Mouse (Mus musculus): ENCODE measurements around the gene Filip1. TPM values are rescaled to one million over a fixed set of nuclear protein-coding genes. Genes with fewer than 3 reads are reported as not detected.

Gene Filip1
- total RNA-seq, 2 experiments from 2014 or later, result 73.8 to 75.7 TPM

DNA sequence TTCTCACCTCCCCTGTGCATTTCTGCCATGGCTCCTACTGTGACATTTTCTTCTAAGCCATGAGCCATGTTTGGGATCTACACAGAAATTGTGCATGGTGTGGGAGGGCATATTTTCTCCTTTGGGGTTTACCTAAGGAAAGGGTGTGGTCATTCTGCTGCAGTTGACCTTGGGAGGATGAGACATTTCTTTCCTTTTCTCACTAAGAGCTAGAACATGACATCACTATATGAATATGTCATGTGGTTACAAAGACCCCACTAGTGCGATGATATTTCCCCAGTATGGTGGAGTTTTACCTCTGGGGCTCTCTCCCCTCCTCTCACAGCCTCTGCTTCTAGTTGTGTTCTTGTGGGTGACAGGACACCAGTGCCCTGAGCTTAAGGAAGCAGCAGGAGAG lies 22.9 kb downstream of the Filip1 start:
- intact Hi-C loops (cut with DNase I; ENCODE audit: low total_unique reads), result no loop called here
- no peak for DNase-seq

DNA sequence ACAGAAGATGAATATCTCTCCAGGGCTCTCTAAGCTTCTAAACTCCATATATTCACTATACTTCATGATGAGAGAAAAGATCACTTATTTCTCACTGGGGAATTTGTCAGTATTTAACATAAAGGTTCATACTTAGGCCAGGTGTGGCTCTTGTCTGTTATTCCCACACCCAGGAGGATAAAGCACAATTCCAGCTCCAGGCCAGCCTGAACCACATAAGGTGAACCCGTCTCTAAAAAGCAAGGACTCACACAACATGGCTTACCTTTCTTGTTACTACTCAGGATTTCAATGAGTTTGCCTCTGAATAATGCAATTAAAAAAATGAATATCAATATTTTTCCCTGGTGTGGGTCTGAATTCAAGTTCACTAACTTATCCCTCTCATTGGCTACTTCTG lies 23.6 kb downstream of the Filip1 start:
- intact Hi-C loops (cut with DNase I; ENCODE audit: low total_unique reads), result no loop called here
- no peak for DNase-seq

DNA sequence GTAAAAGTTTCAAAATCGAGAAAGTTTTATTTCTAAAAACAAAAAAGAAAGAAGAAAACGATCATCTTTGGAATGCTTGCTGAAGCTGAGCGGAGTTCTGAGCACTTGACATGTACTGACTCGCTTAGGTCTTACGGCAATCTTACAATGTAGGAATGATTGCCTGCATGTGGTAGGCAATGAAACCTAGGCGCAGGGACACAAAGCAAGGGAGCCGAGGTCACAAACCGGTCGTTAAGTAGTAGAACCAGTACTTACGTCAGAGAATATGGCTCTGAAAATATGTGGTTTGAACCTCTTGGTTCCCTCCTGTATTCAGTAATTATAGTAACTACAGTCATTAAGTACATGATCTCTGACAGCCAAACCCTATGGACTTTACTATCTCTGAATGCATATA lies 29.4 kb downstream of the Filip1 start:
- DNase-seq, result no peak
- intact Hi-C loops (cut with DNase I; ENCODE audit: low total_unique reads), result no loop called here

DNA sequence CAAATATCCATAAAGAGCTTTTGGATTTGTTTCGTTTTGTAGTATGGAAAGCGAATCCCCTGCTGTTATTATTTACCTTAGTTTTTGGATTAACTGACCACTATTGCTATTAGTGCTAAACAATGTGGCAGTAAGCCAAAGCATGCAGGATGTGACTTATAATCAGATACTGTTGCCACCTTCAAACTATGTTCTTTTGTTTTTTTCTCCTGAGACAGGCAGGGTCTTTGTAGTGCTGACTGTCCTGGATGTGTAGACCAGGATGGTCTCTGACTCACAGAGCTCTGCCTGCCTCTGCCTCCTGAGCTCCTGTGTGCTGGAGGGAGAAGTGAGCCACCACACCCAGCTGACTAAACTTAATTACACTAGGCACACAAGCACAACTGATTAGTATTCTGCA lies 33.4 kb downstream of the Filip1 start:
- no peak for DNase-seq
- intact Hi-C loops (cut with DNase I; ENCODE audit: low total_unique reads), result no loop called here

DNA sequence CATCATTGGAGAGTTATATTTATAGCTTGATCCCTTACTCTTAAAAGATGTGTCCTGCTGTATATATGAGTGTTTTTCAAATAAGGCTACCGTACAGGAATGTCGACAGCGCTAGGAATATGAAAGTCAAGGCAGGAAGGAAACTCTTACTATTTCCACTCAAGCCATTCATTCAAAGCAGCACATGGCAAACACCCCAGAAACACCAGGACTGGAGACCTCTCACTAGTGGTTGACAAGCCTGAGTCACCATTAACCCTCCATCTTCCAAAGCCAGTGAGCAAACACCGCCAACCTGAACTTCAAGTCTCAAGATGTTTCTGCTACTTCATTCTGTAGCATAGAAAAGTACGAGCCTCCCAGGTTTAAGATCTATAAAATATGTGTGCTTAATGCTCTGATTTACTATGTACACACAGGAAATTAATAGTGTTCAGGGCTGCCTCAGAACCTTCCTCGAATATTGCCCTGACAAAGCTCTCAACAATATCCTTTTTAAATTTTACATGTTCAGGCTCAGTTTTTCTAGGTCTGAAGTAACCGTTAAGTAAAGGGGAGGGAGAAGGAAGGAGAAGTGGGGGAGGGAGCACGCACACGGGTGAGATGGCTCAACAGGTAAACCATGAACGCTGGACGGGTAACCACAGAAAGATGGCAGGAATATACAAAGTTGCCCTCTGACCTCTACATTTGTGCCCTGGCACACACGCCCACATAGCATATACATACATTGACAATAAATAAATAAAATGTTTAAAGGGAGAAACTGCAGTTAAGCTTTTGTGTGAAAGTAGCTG lies 34.2 kb downstream of the Filip1 start:
- DNase-seq, result no peak
- intact Hi-C loops (cut with DNase I; ENCODE audit: low total_unique reads), result no loop called here

DNA sequence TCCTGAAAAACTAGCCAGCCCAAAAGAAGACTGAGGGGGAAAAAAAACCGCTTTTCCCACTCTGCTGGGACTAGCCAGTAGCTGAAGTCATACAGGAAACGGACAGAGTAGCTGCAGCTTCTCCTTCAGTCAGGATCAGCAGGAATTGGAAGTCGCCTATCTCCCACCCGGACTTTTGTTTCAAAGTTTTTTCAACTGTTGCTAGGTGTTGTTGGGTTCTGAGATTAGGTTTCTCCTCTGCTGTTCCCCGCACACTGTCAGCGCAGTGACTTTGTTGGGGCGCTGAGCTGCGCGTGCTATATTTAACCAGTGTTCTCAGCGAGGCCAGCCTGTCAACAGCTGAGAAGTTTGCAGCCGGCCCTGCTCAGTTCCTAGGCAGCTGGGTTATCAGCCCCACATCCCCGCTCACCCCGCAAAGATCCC lies 35.1 kb downstream of the Filip1 start:
- intact Hi-C loops (cut with DNase I; ENCODE audit: low total_unique reads), result no loop called here
- DNase-seq, result peak; percentile 73

DNA sequence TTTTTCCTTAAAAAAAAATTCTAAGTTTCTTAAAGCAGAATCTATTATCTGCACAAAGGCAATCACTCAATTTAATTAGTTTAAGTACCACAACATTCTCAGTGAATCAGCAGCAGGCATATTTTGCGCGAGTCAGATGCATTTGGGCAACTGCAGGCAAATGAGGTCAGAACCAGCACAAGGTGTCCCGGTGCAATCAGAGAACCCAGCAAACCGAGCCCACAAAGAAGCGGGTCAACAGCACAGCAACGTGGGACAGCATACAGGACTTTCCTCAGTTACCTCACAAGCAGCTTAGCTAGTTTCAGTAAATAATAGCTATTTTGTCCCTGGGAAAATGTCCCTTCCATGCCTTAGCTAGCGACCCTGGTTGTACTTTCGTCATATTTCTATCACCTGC lies 35.9 kb downstream of the Filip1 start:
- intact Hi-C loops (cut with DNase I; ENCODE audit: low total_unique reads), result no loop called here
- DNase-seq, result no peak

DNA sequence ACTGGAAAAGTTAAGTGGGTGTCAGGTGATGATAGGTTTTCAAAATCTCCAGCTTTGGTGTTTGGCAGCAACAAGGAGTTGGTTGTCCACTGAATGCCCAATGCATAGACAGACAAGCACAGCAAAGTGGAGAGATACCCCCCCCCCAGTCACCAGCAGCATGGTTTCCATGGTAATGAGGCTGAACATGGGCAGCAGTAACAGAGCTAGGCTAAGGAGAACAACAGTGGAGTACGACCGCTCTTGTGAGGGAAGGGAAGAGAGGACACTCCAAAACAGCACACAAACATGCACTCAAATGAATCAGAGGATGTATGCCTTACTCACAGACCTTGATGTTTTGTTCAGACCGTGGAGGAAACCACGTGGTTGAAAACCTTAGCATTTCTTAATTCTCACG lies 37.5 kb downstream of the Filip1 start:
- DNase-seq, result no peak
- intact Hi-C loops (cut with DNase I; ENCODE audit: low total_unique reads), result no loop called here

DNA sequence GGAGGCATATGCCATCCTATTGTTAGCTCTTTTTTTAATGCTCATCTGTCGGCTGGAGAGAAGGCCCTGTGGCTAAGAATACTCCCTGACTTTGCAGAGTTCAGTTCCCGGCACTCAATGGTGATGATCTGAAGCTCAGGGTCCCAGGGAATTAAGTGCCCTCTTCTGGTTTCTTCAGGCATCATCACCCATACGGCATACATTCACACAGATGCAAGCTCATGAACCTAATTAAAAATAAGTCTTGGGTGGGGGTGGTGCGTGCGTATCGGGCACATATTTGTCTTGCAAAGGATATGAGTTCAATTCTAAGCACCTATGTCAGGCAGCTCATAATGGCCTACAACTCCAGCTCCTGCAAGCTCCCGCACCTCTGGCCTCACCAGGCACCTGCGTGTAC lies 39.1 kb downstream of the Filip1 start:
- intact Hi-C loops (cut with DNase I; ENCODE audit: low total_unique reads), result no loop called here
- DNase-seq, result no peak

DNA sequence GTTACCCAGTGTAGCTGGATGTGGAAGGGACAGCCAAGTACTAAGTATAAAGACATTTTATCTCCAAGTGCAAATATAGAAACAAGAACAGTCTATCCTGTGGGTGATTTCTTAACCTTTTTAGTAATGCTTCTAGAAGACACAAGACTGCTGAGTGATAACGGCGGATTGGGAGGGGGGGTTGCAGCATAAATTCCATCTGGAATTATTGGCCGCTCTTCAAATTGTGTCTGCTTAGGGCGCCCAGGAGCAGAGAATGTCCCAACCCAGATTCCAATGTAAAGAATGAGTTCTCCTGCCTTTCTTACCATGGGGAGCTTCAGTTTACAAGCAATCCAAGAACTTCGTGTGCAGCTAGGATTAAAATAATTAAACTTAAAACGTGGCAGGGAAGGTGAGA lies 39.9 kb downstream of the Filip1 start:
- no peak for DNase-seq
- intact Hi-C loops (cut with DNase I; ENCODE audit: low total_unique reads), result no loop called here

DNA sequence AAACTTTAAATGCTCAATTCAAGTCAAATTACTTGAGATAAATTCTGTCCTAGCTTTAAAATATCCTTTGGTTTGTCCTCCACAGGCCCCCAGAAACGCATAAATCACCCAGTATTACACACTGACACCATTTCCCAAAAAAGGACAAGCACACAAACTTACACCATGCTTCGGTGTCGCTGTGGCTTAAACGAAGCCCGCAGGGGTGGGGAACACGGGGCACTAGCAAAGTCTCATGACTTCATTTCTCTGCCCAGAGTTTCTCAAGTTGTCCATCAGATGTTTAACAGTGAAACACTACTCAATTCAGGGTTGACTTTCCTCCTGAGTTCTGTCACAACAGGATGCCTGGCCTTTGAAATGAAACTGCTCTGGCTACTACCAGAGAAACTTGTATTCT lies 41.0 kb downstream of the Filip1 start:
- intact Hi-C loops (cut with DNase I; ENCODE audit: low total_unique reads), result no loop called here
- no peak for DNase-seq

DNA sequence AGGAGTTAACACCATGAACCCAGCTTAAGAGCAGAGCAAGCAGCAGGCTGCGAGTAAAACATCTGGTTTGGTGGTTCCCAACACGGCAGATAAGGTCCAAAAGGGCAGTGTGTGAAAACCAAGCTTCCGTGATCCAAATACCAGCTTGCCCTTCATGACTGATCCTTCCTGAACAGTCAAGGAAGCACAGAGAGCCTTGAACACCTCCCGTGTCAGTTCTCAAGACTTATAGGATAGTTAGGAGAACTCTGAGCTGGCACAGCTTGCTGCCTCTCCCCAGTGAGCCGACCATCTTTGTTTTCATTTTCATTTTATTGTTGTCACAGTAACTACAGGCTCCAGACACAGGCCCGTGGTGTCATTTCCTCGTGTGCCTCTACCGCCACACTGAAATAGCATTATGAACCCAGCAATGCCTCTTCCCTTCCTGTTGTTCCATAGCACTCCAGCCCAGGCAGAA lies 42.0 kb downstream of the Filip1 start:
- no peak for DNase-seq
- intact Hi-C loops (cut with DNase I; ENCODE audit: low total_unique reads), result no loop called here

DNA sequence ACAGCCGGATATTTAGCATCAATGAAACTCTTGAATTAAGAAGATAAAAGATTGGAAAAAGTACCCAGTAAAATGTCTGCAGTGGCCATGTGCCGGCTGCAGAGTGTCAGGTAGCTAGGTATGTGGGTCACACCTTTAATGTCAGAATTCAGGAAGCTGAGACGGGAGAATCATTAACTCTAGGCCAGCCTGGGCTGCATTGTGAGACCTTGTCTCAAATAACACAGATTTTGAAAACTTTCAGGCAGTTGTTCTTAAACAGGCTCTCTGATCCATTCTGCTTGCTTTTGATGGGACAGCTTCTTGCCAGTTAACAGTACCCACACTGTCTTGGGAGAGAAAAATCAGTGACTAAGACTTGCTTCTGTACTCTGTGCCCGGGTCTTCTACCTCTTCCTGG lies 43.1 kb downstream of the Filip1 start:
- no peak for DNase-seq
- intact Hi-C loops (cut with DNase I; ENCODE audit: low total_unique reads), result no loop called here

DNA sequence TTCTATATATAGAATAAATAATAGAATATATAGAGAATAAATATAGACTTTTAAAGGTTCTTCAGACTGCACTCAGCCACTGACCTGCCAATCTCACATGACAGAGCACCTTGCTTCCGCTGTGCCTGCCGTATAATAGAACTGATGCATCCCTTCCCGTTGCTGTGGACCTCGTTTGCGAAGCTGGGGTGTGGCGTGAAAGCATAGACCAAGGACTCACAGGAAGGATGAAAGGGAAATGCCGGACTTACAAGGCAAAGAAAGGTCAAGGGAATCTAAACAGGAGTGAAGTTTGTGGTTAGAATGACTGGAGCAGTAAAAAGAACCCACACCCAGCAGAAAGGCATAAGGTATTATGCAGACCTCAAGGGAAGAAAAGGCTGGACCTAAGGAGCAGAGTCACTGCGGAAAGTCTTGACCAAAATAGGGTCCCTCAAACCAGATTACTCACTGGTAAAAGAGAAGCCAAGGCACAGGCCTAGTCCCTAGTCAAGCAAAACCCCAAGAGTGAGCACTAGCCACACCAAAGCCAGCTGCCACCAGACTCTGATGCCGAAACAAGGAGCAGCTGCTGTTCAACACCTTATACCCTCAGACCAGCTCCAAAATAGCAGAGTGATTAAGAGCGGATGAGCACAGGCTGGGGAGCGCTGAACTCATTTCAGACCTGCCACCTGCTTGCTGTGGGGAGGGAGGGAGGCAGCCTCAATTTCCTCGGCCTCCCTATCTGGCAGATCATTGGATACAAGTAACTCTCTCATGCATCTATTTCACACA lies 45.8 kb downstream of the Filip1 start:
- DNase-seq, result no peak
- intact Hi-C loops (cut with DNase I; ENCODE audit: low total_unique reads), result no loop called here

DNA sequence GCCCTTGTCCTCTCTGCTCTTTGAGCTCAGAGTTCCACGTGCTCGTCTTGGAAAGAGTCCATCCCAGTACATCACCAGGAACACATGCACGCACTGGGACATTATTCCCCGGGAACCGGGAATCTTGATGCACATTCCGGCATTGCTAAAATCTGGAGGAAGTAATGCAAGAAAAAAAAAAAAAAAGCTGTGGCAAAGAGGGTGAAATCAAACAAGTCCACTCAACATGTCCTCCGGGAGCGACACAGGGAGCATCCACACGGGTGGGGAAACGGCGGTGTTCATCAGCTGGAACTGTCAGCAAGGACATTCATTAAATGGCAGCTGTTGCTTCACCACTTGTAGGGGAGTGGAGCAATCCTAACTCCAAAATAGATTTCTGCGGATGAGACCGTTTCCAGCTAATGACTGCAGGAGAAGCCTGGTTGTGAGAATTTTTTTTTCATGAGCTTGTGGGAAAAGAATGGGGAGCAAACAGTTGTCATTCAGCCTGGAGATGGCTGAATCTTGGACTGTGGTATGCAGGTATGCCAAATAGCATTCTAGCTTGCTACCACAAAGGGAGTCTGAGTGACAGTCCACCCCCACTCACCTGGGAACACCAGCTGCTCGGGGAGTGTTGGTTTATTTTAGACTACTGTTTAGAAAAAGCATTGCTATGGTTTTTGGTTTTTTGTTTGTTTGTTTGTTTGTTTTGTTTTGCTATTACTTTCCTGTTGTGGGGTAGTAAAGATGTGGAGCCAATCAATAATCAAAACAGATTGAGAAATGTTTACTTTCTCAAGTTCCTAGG lies 46.9 kb downstream of the Filip1 start:
- intact Hi-C loops (cut with DNase I; ENCODE audit: low total_unique reads), result no loop called here
- DNase-seq, result peak; percentile 52

DNA sequence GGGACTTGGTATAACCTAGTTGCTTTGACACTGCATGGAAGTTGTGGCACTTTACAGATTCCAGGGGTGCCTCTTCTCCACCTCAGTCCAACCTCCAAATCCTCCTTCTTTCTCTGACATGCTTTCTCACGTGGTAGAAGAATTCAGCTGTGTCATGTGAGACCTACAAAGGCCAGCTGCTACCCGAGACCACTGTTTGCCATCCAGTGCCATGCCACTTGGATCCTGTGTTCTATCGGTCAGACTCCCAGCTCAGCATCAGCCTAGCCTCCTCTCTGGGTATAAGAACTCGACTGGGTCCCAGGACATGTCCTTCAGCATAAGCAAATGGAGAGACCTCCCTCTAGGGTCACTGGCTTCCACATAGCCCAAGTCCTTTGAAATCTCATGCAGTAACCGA lies 47.6 kb downstream of the Filip1 start:
- intact Hi-C loops (cut with DNase I; ENCODE audit: low total_unique reads), result no loop called here
- DNase-seq, result no peak

DNA sequence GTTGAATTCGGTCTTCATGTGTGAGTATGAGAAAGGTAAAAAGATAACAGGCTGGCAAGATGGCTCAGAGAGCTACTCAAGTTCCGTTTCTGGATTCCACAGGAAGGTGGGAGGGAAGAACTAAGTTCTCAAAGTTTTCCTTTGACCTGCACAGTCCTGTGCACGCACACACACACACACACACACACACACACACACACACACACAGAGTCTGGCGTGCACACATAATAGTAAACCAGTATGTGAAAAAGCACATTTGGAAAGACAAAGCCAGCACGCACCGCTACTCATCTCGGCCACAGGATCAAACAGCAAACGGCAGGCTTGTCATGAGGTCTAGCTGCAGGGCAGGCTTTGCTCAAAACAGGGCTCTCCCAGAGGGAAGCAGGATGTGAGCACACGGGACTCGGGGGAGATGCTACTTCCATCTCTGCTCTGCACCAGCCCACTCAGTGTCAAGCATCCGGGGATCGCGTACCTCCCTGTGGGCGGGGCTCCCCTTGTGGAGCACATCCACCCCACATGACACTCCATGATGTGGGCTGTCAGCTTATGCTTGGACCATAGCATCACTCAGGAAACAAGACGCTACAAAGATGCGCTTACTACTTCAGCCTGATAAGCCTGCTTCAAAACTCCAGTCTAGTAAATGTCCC lies 50.9 kb downstream of the Filip1 start:
- intact Hi-C loops (cut with DNase I; ENCODE audit: low total_unique reads), result no loop called here
- DNase-seq, result peak; percentile 68

DNA sequence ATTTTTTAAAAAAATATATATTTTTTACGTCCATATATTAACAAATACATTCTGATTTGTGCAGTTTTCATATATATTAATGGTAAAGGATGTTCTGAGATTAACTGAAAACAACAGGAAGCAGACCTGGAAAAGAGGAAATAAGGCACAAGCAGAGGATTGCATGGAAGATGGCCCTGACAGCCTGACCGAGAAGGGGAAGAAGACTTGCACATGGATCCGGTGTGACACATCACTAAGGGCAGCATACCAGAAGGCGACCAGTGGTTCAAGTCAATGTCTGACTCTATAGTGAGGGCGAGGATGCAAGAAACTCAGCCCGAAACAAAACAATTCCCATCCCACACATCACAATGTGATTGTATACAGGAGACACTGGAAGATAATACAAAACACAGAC lies 52.2 kb downstream of the Filip1 start:
- no peak for DNase-seq
- intact Hi-C loops (cut with DNase I; ENCODE audit: low total_unique reads), result no loop called here

DNA sequence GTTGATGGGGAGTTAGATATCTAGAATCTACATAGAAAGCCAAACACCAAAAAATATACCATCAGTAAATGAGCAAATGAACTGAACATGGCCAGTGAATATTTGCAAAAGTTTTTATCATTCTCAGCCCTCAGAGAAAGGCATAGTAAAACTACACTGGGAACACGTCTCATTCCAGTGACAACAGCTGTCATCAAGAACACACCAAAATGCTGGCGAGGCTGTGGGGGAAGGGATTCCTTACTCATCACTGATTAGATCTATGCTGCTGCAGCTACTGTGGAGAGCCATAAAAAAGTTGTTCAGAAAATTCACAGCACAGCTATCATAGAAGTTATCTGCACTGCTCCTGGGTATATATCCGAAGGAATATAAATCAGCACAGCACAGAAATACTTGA lies 54.3 kb downstream of the Filip1 start:
- DNase-seq, result no peak
- intact Hi-C loops (cut with DNase I; ENCODE audit: low total_unique reads), result no loop called here

DNA sequence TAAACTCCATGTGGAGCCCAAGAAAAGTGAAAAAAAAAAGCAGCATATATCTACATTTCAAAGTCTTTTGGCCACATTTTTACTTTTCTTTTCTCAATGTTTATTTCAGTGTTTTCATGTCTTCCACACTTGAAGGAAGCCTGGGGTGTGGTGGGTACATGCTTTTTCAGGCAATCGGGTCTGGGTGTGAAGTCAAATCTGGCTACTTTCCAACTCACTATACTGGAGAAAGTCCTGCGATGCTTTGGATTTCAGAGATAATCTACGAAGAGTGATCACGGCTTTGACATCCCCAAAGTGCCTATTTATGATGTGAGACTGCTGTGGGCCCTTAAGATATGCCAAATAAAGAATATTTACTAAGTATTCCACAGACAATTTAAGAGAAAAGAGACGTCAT lies 57.7 kb downstream of the Filip1 start:
- no peak for DNase-seq
- intact Hi-C loops (cut with DNase I; ENCODE audit: low total_unique reads), result no loop called here

Data from gastrocnemius, postnatal 14 days (tissue).